Mouse (Mus musculus): ENCODE measurements at regions not wholly inside any gene's neighbourhood (a gene's known extent, or its start where the extent isn't known, plus 50 kb on each side); places are given as distances from the start of the nearest gene placed in this dataset.

DNA sequence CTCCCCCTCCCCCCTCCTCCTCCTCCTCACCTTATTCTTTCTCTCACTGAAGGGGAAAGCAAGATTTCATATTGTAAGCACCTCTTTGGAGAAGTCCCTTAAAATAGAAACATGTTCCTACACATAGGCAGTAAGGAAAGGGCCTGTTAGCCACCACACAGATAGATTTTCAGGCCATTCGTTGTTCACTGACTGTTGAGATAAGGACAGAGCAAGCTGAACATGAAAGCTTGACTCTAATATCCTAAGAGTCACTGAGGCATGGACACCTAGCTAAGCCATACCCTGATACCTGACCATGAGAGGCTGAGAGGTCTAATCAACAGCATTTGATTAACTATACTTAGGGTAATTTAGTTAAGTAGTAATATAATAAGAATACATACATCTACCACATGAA lies 609.7 kb downstream of the Kcnj2 start:
- TF ChIP-seq CTCF (IDR thresholded peaks at IDR 0.05 in 2 of 3, conservative IDR thresholded peaks at IDR 0.05 in 1 of 3; ENCODE audit: control insufficient read depth in 1 of 3, insufficient read depth in 1 of 3, low read depth in 2 of 3, low read length in 3 of 3, poor library complexity in 1 of 3, severe bottlenecking in 1 of 3) (no peak), MEF2A (IDR thresholded peaks at IDR 0.05; ENCODE audit: extremely low read depth, insufficient replicate concordance, low read depth, low read length, poor library complexity, severe bottlenecking) (no peak), POLR2AphosphoS5 (IDR thresholded peaks at IDR 0.05; ENCODE audit: borderline replicate concordance, low read depth, low read length) (no peak), NRF1 (IDR thresholded peaks at IDR 0.05; ENCODE audit: insufficient read depth, low read depth, low read length, poor library complexity, severe bottlenecking) (no peak), POLR2A (IDR thresholded peaks at IDR 0.05; ENCODE audit: control insufficient read depth in 1 of 2, insufficient read depth in 1 of 2, low read depth in 1 of 2, low read length in 2 of 2, poor library complexity in 1 of 2) (no peak), JUND (IDR thresholded peaks at IDR 0.05; ENCODE audit: low read depth, low read length) (no peak), GABPA (IDR thresholded peaks at IDR 0.05; ENCODE audit: low read depth, low read length) (no peak), CHD2 (IDR thresholded peaks at IDR 0.05; ENCODE audit: low read length) (no peak)
